ENCODE assay signal across 32 mouse cellular contexts in genomic region chr16:77649006-77649405, GRCm38 (mm10). TPM values are rescaled to one million over a fixed set of nuclear protein-coding genes. Genes with fewer than 3 reads are reported as not detected.
DNase-seq lines count a peak whose midpoint lies in the region; ATAC-seq and TF ChIP-seq lines count a peak whose summit lies in the region.
"Had no signal": no experiment of that assay in that cellular context is flagged by ENCODE, and none has a peak within 500 bp of the region (broad histone marks: within the 10 kb centered on the region; RNA-seq: fewer than 3 reads in every experiment).

No protein-coding gene starts in this region.

- H3K4me3 ChIP-seq in midbrain, embryonic 13.5 days (replicated peaks): no peak overlapping the region
- no peak overlapping the region for H3K4me3 ChIP-seq in midbrain, embryonic 10.5 days
- no peak overlapping the region for H3K4me3 ChIP-seq in forebrain, postnatal 0 days (ENCODE audit: low read depth, low read length)
- H3K4me3 ChIP-seq in hindbrain, embryonic 16.5 days (ENCODE audit: low read length): no peak overlapping the region
- no peak overlapping the region for H3K4me3 ChIP-seq in neural tube, embryonic 14.5 days (ENCODE audit: low read depth, low read length)
- H3K4me3 ChIP-seq: heart, adult 2 months; liver, embryonic 15.5 days; lung, embryonic 15.5 days; myocyte had no signal

- no peak overlapping the region for H3K9ac ChIP-seq in midbrain, embryonic 13.5 days (replicated peaks)
- H3K9ac ChIP-seq in forebrain, postnatal 0 days: no peak overlapping the region
- H3K9ac ChIP-seq in hindbrain, embryonic 16.5 days (ENCODE audit: low read depth, low read length): no peak overlapping the region
- H3K9ac ChIP-seq in neural tube, embryonic 14.5 days (replicated peaks; ENCODE audit: low read depth, low read length): no peak overlapping the region
- H3K9ac ChIP-seq: liver, embryonic 15.5 days; lung, embryonic 15.5 days had no signal

- TF ChIP-seq CTCF in forebrain, postnatal 0 days (IDR thresholded peaks at IDR 0.05; ENCODE audit: low read depth): no peak

- H3K4me2 ChIP-seq in midbrain, embryonic 13.5 days (replicated peaks): no peak overlapping the region
- H3K4me2 ChIP-seq in forebrain, postnatal 0 days (ENCODE audit: low read depth): 0 out of 2 replicates have a peak overlapping the region, but pooled peaks have one; percentile 13
- 0 out of 2 replicates have a peak overlapping the region, but pooled peaks have one; percentile 17 for H3K4me2 ChIP-seq in hindbrain, embryonic 16.5 days (ENCODE audit: low read length)
- 0 out of 2 replicates have a peak overlapping the region, but pooled peaks have one; percentile 16 for H3K4me2 ChIP-seq in neural tube, embryonic 14.5 days (ENCODE audit: low read depth, low read length)
- H3K4me2 ChIP-seq: liver, embryonic 15.5 days; lung, embryonic 15.5 days had no signal

- H3K36me3 ChIP-seq in midbrain, embryonic 13.5 days: no peaks in the 10 kb centered on the region
- no peaks in the 10 kb centered on the region for H3K36me3 ChIP-seq in midbrain, embryonic 10.5 days
- H3K36me3 ChIP-seq in forebrain, postnatal 0 days (ENCODE audit: insufficient read depth): no peaks in the 10 kb centered on the region
- no peaks in the 10 kb centered on the region for H3K36me3 ChIP-seq in hindbrain, embryonic 16.5 days (ENCODE audit: control insufficient read depth, insufficient read depth, low read length)
- H3K36me3 ChIP-seq in neural tube, embryonic 14.5 days (ENCODE audit: control insufficient read depth, insufficient read depth, low read length): no peaks in the 10 kb centered on the region
- H3K36me3 ChIP-seq: liver, embryonic 15.5 days; lung, embryonic 15.5 days had no signal

- no peak for ATAC-seq in midbrain, embryonic 13.5 days
- no peak for ATAC-seq in forebrain, postnatal 0 days
- no peak for ATAC-seq in hindbrain, embryonic 16.5 days
- no peak for ATAC-seq in neural tube, embryonic 14.5 days (ENCODE audit: low read depth)
- ATAC-seq: inflammation-experienced regulatory T-cells, adult 6 months had no signal

- WGBS in midbrain, embryonic 13.5 days: 36% methylated on average over 2 of the region's 2 CpGs
- 74% methylated on average over 2 of the region's 2 CpGs for WGBS in midbrain, embryonic 10.5 days
- WGBS in forebrain, postnatal 0 days: 17% methylated on average over 2 of the region's 2 CpGs
- 27% methylated on average over 2 of the region's 2 CpGs for WGBS in hindbrain, embryonic 16.5 days
- WGBS in neural tube, embryonic 14.5 days: 24% methylated on average over 2 of the region's 2 CpGs

- DNase-seq in midbrain, embryonic 10.5 days (ENCODE audit: low spot score): no peak
- DNase-seq in forebrain, postnatal 0 days: peak; percentile 61
- no peak for DNase-seq in thymus, postnatal 14 days
- no peak for DNase-seq in adrenal gland, adult 8-10 months
- DNase-seq in embryo, embryonic 11 days: no peak
- DNase-seq: adrenal gland, postnatal 14 days; cerebellum, adult 9-11 months; gastrocnemius, postnatal 36 days; heart, adult 2 months; kidney, adult 18-20 months; left cerebral cortex, postnatal 4 days; liver; lung, postnatal 4 days had no signal

- peak overlapping the region; percentile 82 for H3K27ac ChIP-seq in midbrain, embryonic 13.5 days
- no peak overlapping the region for H3K27ac ChIP-seq in midbrain, embryonic 10.5 days (replicated peaks)
- peak overlapping the region; percentile 80; the same call in 1 of the 2 replicates for H3K27ac ChIP-seq in forebrain, postnatal 0 days (ENCODE audit: low read depth, low read length)
- H3K27ac ChIP-seq in hindbrain, embryonic 16.5 days (ENCODE audit: low read depth, low read length): peak overlapping the region; percentile 78
- peak overlapping the region; percentile 66; the same call in 1 of the 2 replicates for H3K27ac ChIP-seq in neural tube, embryonic 14.5 days (ENCODE audit: low read depth, low read length)
- H3K27ac ChIP-seq: heart, adult 2 months; liver, embryonic 15.5 days; lung, embryonic 15.5 days had no signal

- H3K27me3 ChIP-seq in midbrain, embryonic 13.5 days: no peaks in the 10 kb centered on the region
- H3K27me3 ChIP-seq in midbrain, embryonic 10.5 days (ENCODE audit: low read depth, poor library complexity, severe bottlenecking): no peaks in the 10 kb centered on the region
- H3K27me3 ChIP-seq in forebrain, postnatal 0 days (ENCODE audit: insufficient read depth, low read length): no peaks in the 10 kb centered on the region
- H3K27me3 ChIP-seq in hindbrain, embryonic 16.5 days (replicated peaks; ENCODE audit: control insufficient read depth, insufficient read depth, low read length): no peaks in the 10 kb centered on the region
- H3K27me3 ChIP-seq in neural tube, embryonic 14.5 days (ENCODE audit: control insufficient read depth, insufficient read depth, low read length): no peaks in the 10 kb centered on the region
- H3K27me3 ChIP-seq: liver, embryonic 15.5 days; lung, embryonic 15.5 days had no signal

- H3K9me3 ChIP-seq in midbrain, embryonic 13.5 days: no peaks in the 10 kb centered on the region
- H3K9me3 ChIP-seq in midbrain, embryonic 10.5 days (replicated peaks): no peaks in the 10 kb centered on the region
- H3K9me3 ChIP-seq in forebrain, postnatal 0 days (ENCODE audit: low read length): no peaks in the 10 kb centered on the region
- H3K9me3 ChIP-seq in hindbrain, embryonic 16.5 days (ENCODE audit: control insufficient read depth, low read length): no peaks in the 10 kb centered on the region
- H3K9me3 ChIP-seq in neural tube, embryonic 14.5 days (ENCODE audit: control insufficient read depth, low read length): no peaks in the 10 kb centered on the region
- H3K9me3 ChIP-seq: liver, embryonic 15.5 days; lung, embryonic 15.5 days had no signal

- peaks cover 45% of the 10 kb centered on the region for H3K4me1 ChIP-seq in midbrain, embryonic 13.5 days (replicated peaks)
- peaks cover 48% of the 10 kb centered on the region for H3K4me1 ChIP-seq in midbrain, embryonic 10.5 days
- 0 out of 2 replicates have a peak, but pooled peaks cover 7% of the 10 kb centered on the region for H3K4me1 ChIP-seq in forebrain, postnatal 0 days (ENCODE audit: insufficient read depth)
- H3K4me1 ChIP-seq in hindbrain, embryonic 16.5 days (ENCODE audit: control insufficient read depth, insufficient read depth, low read depth, low read length): peaks cover 8% of the 10 kb centered on the region
- peaks cover 9% of the 10 kb centered on the region for H3K4me1 ChIP-seq in neural tube, embryonic 14.5 days (ENCODE audit: control insufficient read depth, insufficient read depth, low read length)
- H3K4me1 ChIP-seq: lung, embryonic 15.5 days had no signal

RNA-seq across cellular contexts. Expression of gene Gm11146, which starts 47.1 kb away (rescaled TPM):
- not detected in 2 replicates for polyA plus RNA-seq in midbrain, embryonic 13.5 days (2015; fragmentation: Nextera tagmentation; extraction: Ambion mirVana)
- not detected in 2 replicates for polyA plus RNA-seq in midbrain, embryonic 10.5 days (2016; fragmentation: Nextera tagmentation; extraction: Ambion mirVana)
- total RNA-seq in forebrain, postnatal 0 days (2014; rRNA removed): not detected in 2 replicates
- not detected in 2 replicates for polyA plus RNA-seq in forebrain, postnatal 0 days (2015; fragmentation: Nextera tagmentation; extraction: Ambion mirVana)
- not detected in 2 replicates for polyA plus RNA-seq in hindbrain, embryonic 16.5 days (2015; fragmentation: Nextera tagmentation; extraction: Ambion mirVana)
- polyA plus RNA-seq in neural tube, embryonic 14.5 days (2014; fragmentation: Nextera tagmentation; extraction: Ambion mirVana): not detected in 2 replicates
- total RNA-seq in adrenal gland, adult 8-10 months (2022): not detected
- total RNA-seq: adrenal gland, postnatal 14 days; gastrocnemius, adult 18-20 months; gastrocnemius, postnatal 36 days; heart, adult 2 months; heart, postnatal 25 days; layer of hippocampus, postnatal 14 days; left cerebral cortex, adult 8-10 months; left cerebral cortex, postnatal 4 days; megakaryocyte-erythroid progenitor cell, adult 5-6 weeks; MEL had no signal
- polyA plus RNA-seq: C2C12; cortical plate, adult 2 months; embryonic facial prominence, embryonic 11.5 days; heart, adult 2 months; heart, embryonic 14.5 days; inflammation-experienced regulatory T-cells, adult 6 months; kidney, embryonic 16.5 days; large intestine, adult 2 months; liver, embryonic 15.5 days; lung, embryonic 15.5 days; myocyte had no signal
